Mouse (Mus musculus) right cerebral cortex, postnatal 14 days (tissue): ENCODE measurements around the gene Mtmr4.
A peak's percentile ranks its signal among the peaks of the same experiment; 100 is the strongest.

Experiments used
- DNase-seq: peaks from one replicate; pipeline ENCODE4 v3.0.0; 2022

Mtmr4 gene

GRCm38 (mm10) chr11:87581933-87582710 lies 9.8 kb upstream of the Mtmr4 start:
- DNase-seq: no peak

- DNase-seq: no peak
Observed at GRCm38 (mm10) chr11:87583291-87584034, 8.5 kb upstream of the Mtmr4 start.

- no peak for DNase-seq
Observed at GRCm38 (mm10) chr11:87584711-87585505, 7.1 kb upstream of the Mtmr4 start.

- no peak for DNase-seq
Observed at GRCm38 (mm10) chr11:87587211-87587874, 4.6 kb upstream of the Mtmr4 start.

- no peak for DNase-seq
Observed at GRCm38 (mm10) chr11:87589605-87590004, 2.4 kb upstream of the Mtmr4 start.

GRCm38 (mm10) chr11:87590841-87591525 lies 979 bp upstream of the Mtmr4 start:
- DNase-seq: peak; percentile 25

GRCm38 (mm10) chr11:87592354-87592695 lies 363 bp downstream of the Mtmr4 start:
- DNase-seq: no peak

- DNase-seq: no peak
Observed at GRCm38 (mm10) chr11:87592713-87593598, 994 bp downstream of the Mtmr4 start.

- DNase-seq: peak; percentile 78
Observed at GRCm38 (mm10) chr11:87595327-87595841, 3.4 kb downstream of the Mtmr4 start.

- peak; percentile 21 for DNase-seq
Observed at GRCm38 (mm10) chr11:87595976-87596375, 4.0 kb downstream of the Mtmr4 start.

- DNase-seq: peak; percentile 13
Observed at GRCm38 (mm10) chr11:87596492-87596891, 4.5 kb downstream of the Mtmr4 start.

GRCm38 (mm10) chr11:87597061-87597460 lies 5.1 kb downstream of the Mtmr4 start:
- DNase-seq: no peak

- no peak for DNase-seq
Observed at GRCm38 (mm10) chr11:87599395-87600089, 7.6 kb downstream of the Mtmr4 start.

- no peak for DNase-seq
Observed at GRCm38 (mm10) chr11:87600322-87600853, 8.4 kb downstream of the Mtmr4 start.

- no peak for DNase-seq
Observed at GRCm38 (mm10) chr11:87602234-87602633, 10.3 kb downstream of the Mtmr4 start.

- no peak for DNase-seq
Observed at GRCm38 (mm10) chr11:87603571-87603970, 11.6 kb downstream of the Mtmr4 start.

GRCm38 (mm10) chr11:87609264-87609663 lies 17.3 kb downstream of the Mtmr4 start:
- no peak for DNase-seq

GRCm38 (mm10) chr11:87611547-87611946 lies 19.6 kb downstream of the Mtmr4 start:
- DNase-seq: no peak

GRCm38 (mm10) chr11:87613972-87614371 lies 22.0 kb downstream of the Mtmr4 start:
- no peak for DNase-seq

- no peak for DNase-seq
Observed at GRCm38 (mm10) chr11:87615551-87615950, 23.6 kb downstream of the Mtmr4 start.
